Mouse (Mus musculus) heart, embryonic 13.5 days (tissue): ENCODE measurements around the gene Col4a1. TPM values are rescaled to one million over a fixed set of nuclear protein-coding genes. Genes with fewer than 3 reads are reported as not detected.

Source experiments
- ATAC-seq: fragments of 200-750 bp; cut with Nextera tagmentation; 2 replicates; pipeline ENCODE4 v1.8.0; 2017; ENCODE audit warnings: moderate TSS enrichment; ENCODE audit not compliant: insufficient number of reproducible peaks, low FRiP score, low TSS enrichment; ENCODE audit errors: extremely low read depth
- H3K27ac ChIP-seq: fragments of 300-500 bp; sonication (generic); replicated peaks from 2 replicates; pipeline ENCODE4 v1.5.1; 2015; ENCODE audit warnings: moderate library complexity, mild to moderate bottlenecking, inconsistent platforms
- H3K27me3 ChIP-seq: fragments of 300-500 bp; sonication (generic); replicated peaks from 2 replicates; pipeline ENCODE4 v1.6.1; 2015; ENCODE audit warnings: mild to moderate bottlenecking, inconsistent platforms
- H3K36me3 ChIP-seq: fragments of 300-500 bp; sonication (generic); 2 replicates; pipeline ENCODE4 v1.6.1; 2015; ENCODE audit warnings: mild to moderate bottlenecking, inconsistent platforms
- H3K4me1 ChIP-seq: fragments of 300-500 bp; sonication (generic); 2 replicates; pipeline ENCODE4 v1.6.1; 2015; ENCODE audit warnings: inconsistent platforms
- H3K4me2 ChIP-seq: fragments of 300-500 bp; sonication (generic); 2 replicates; pipeline ENCODE4 v1.6.1; 2015; ENCODE audit warnings: inconsistent platforms, mild to moderate bottlenecking, moderate library complexity
- H3K4me3 ChIP-seq: fragments of 300-500 bp; sonication (generic); 2 replicates; pipeline ENCODE4 v1.5.1; 2015; ENCODE audit warnings: moderate library complexity, mild to moderate bottlenecking, inconsistent platforms
- H3K9ac ChIP-seq: fragments of 300-500 bp; sonication (generic); 2 replicates; pipeline ENCODE4 v1.6.1; 2015; ENCODE audit warnings: inconsistent platforms, mild to moderate bottlenecking, moderate library complexity
- H3K9me3 ChIP-seq: fragments of 300-500 bp; sonication (generic); 2 replicates; pipeline ENCODE4 v1.6.1; 2016; ENCODE audit warnings: inconsistent platforms
- WGBS: fragments of 180-500 bp; shearing (Covaris S2); methylation state at CpG from one replicate; pipeline ENCODE4 v1.1.7; 2015; ENCODE audit warnings: mixed read lengths; 5-methylcytosine and 5-hydroxymethylcytosine counted together
- polyA plus RNA-seq: library from polyadenylated mRNA; unstranded; fragments of >200 nt; fragmentation: Nextera tagmentation; extraction: Ambion mirVana; gene quantifications from 2 replicates; pipeline ENCODE4 v1.2.1, GENCODE M21; 2015

The Col4a1 gene
- polyA plus RNA-seq, 1 experiment from 2014 or later, result 164 TPM

GRCm38 (mm10) chr8:11313176-11314111 lies 818 bp upstream of the Col4a1 start:
- Histone ChIP-seq H3K27ac (peak overlapping the region; percentile 91), H3K4me2 (peak overlapping the region; percentile 91), H3K4me3 (peak overlapping the region; percentile 84), H3K36me3 (peaks cover 17% of the 10 kb centered on the region), H3K27me3 (no peaks in the 10 kb centered on the region), H3K9ac (peak overlapping the region; percentile 98), H3K9me3 (no peaks in the 10 kb centered on the region), H3K4me1 (peaks cover 75% of the 10 kb centered on the region)
- no peak for ATAC-seq
- 4% methylated on average over 45 of the region's 45 CpGs for WGBS

DNA sequence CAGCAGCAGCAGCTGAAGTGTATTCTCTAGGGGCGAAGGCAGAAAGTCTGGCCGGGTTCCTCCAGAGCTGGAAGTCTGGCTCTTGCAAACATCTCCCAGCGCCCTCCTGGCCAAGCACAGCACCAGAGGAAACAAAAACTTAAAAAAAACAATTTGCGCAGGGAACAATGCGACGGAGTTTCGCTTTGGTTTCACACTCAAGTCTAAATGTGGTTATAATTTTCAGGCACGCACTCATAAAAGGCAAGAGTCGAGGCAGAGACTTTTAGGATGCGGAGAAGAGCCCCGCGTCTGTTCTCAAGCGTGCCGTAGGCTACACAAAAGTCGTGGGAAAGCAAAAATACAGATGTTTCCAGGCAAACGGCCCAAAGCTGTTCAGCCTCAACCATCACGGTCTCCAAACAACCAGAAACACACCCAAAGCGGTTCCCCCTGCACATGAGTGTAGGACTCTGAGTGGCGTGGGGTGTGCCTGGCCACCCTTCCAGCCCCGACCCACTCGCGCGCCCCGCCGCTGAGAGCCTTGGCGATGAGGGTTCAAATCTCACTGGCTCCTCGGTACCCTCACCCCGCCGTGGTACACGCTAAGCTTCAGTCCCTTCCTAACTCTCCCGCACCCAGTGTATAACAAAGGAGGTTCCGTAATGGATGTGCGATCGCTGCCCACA lies 811 bp downstream of the Col4a1 start:
- Histone ChIP-seq H3K27me3 (no peaks in the 10 kb centered on the region), H3K36me3 (peaks cover 24% of the 10 kb centered on the region), H3K4me1 (peaks cover 76% of the 10 kb centered on the region), H3K27ac (peak overlapping the region; percentile 91), H3K9me3 (no peaks in the 10 kb centered on the region), H3K9ac (peak overlapping the region; percentile 98), H3K4me2 (peak overlapping the region; percentile 91), H3K4me3 (peak overlapping the region; percentile 84)
- 1% methylated on average over 34 of the region's 34 CpGs for WGBS
- ATAC-seq, result no peak

- peak overlapping the region; percentile 84 for H3K4me3 ChIP-seq
- ATAC-seq, result no peak
- H3K36me3 ChIP-seq, result peaks cover 22% of the 10 kb centered on the region
- H3K4me1 ChIP-seq, result peaks cover 62% of the 10 kb centered on the region
- H3K27me3 ChIP-seq, result no peaks in the 10 kb centered on the region
- peak overlapping the region; percentile 98 for H3K9ac ChIP-seq
- 55% methylated on average over 2 of the region's 2 CpGs for WGBS
- no peaks in the 10 kb centered on the region for H3K9me3 ChIP-seq
- H3K4me2 ChIP-seq, result peak overlapping the region; percentile 91
- H3K27ac ChIP-seq, result peak overlapping the region; percentile 22; the same call in 1 of the 2 replicates
Observed at GRCm38 (mm10) chr8:11310049-11310448, 2.6 kb downstream of the Col4a1 start.

DNA sequence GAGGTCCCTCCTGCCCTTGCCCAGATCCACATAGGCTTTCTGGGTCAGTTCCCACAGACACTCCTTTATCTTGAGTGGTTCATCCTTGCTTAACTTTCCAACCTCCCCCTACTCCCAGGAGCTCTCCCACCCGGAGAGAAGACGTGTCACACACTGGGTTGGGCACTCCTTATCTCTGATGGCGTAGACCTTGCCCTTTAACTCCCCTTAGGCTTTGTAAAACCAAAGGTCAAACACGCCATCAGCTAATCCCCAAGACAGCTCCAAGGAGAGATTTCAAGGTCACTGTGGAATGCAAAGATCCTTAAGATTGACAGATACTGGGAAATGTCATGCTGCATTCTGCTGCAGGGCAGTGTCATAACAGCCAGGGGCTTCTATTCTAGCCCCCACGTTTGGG lies 3.4 kb downstream of the Col4a1 start:
- peak overlapping the region; percentile 22 for H3K27ac ChIP-seq
- no peak for ATAC-seq
- no peaks in the 10 kb centered on the region for H3K27me3 ChIP-seq
- H3K9me3 ChIP-seq, result no peaks in the 10 kb centered on the region
- peak overlapping the region; percentile 98 for H3K9ac ChIP-seq
- peak overlapping the region; percentile 91 for H3K4me2 ChIP-seq
- H3K4me1 ChIP-seq, result peaks cover 63% of the 10 kb centered on the region
- peaks cover 22% of the 10 kb centered on the region for H3K36me3 ChIP-seq
- H3K4me3 ChIP-seq, result peak overlapping the region; percentile 84
- 26% methylated on average over 5 of the region's 5 CpGs for WGBS

GRCm38 (mm10) chr8:11308570-11308998 lies 4.0 kb downstream of the Col4a1 start:
- no peaks in the 10 kb centered on the region for H3K9me3 ChIP-seq
- H3K27me3 ChIP-seq, result no peaks in the 10 kb centered on the region
- H3K4me2 ChIP-seq, result peak overlapping the region; percentile 91
- H3K4me1 ChIP-seq, result peaks cover 56% of the 10 kb centered on the region
- WGBS, result 57% methylated on average over 7 of the region's 7 CpGs
- H3K27ac ChIP-seq, result peak overlapping the region; percentile 22; the same call in 1 of the 2 replicates
- H3K9ac ChIP-seq, result peak overlapping the region; percentile 28; the same call in 1 of the 2 replicates
- H3K36me3 ChIP-seq, result peaks cover 22% of the 10 kb centered on the region
- no peak for ATAC-seq
- peak overlapping the region; percentile 84; the same call in 1 of the 2 replicates for H3K4me3 ChIP-seq

DNA sequence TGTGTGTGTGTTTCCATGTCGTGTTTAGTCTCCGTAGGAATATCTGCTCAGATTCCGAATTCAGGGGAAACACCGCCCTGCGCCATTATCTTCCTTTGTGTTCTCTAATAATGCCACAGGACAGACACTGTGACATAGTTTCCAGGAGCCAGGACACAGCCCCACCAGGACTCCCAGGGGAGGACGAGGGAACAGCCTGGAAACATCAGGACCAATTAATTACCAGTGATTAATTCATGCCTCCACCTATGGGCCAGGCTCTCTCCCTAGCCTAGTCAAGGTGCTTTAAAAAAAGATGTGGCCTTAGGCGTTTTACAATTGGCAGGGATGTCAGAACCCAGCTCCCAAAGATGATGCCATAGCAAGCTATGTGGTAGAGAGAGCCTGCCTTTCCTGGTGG lies 5.2 kb downstream of the Col4a1 start:
- Histone ChIP-seq H3K9me3 (no peaks in the 10 kb centered on the region), H3K9ac (no peak overlapping the region), H3K27me3 (no peaks in the 10 kb centered on the region), H3K4me3 (no peak overlapping the region), H3K36me3 (peaks cover 22% of the 10 kb centered on the region), H3K27ac (no peak overlapping the region), H3K4me2 (no peak overlapping the region), H3K4me1 (peaks cover 52% of the 10 kb centered on the region)
- no peak for ATAC-seq
- WGBS, result 64% methylated on average over 7 of the region's 7 CpGs

GRCm38 (mm10) chr8:11305539-11305938 lies 7.1 kb downstream of the Col4a1 start:
- peaks cover 47% of the 10 kb centered on the region for H3K4me1 ChIP-seq
- H3K27me3 ChIP-seq, result no peaks in the 10 kb centered on the region
- WGBS, result 69% methylated on average over 1 of the region's 1 CpGs

GRCm38 (mm10) chr8:11304027-11304601 lies 8.5 kb downstream of the Col4a1 start:
- H3K9ac ChIP-seq, result no peak overlapping the region
- ATAC-seq, result no peak
- H3K4me3 ChIP-seq, result no peak overlapping the region
- no peak overlapping the region for H3K4me2 ChIP-seq
- H3K27me3 ChIP-seq, result no peaks in the 10 kb centered on the region
- no peak overlapping the region for H3K27ac ChIP-seq
- peaks cover 29% of the 10 kb centered on the region for H3K36me3 ChIP-seq
- H3K4me1 ChIP-seq, result peaks cover 47% of the 10 kb centered on the region
- WGBS, result 74% methylated on average over 6 of the region's 6 CpGs
- no peaks in the 10 kb centered on the region for H3K9me3 ChIP-seq

More at GRCm38 (mm10) chr8:11305539-11305938, 7.1 kb downstream of the Col4a1 start:
- Histone ChIP-seq H3K9me3 (no peaks in the 10 kb centered on the region), H3K9ac (no peak overlapping the region), H3K4me3 (no peak overlapping the region), H3K27ac (no peak overlapping the region), H3K36me3 (peaks cover 26% of the 10 kb centered on the region), H3K4me2 (no peak overlapping the region)
- no peak for ATAC-seq

DNA sequence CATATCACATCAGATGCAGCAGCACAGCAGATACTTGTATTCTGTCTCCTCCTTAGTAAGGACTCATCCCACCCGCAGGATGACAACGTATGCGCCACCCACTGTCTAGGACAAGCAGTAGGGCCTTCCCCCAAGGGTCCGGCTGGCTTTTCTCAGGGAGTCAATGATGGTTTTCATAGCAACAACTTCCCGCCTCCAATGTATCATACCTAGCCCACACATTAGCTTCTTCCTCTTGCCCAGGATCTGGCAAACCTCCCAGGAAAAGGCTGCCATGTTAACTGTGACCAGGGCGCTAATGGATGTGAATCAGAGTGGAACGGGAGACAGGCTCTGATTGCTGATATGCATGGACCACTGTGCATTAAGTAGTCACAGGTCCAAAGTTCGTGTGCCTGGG lies 12.2 kb downstream of the Col4a1 start:
- H3K4me3 ChIP-seq, result no peak overlapping the region
- 69% methylated on average over 8 of the region's 8 CpGs for WGBS
- no peak overlapping the region for H3K27ac ChIP-seq
- H3K27me3 ChIP-seq, result no peaks in the 10 kb centered on the region
- no peak overlapping the region for H3K9ac ChIP-seq
- H3K4me1 ChIP-seq, result peaks cover 65% of the 10 kb centered on the region
- no peak overlapping the region for H3K4me2 ChIP-seq
- H3K36me3 ChIP-seq, result peaks cover 7% of the 10 kb centered on the region; the same call in 1 of the 2 replicates
- H3K9me3 ChIP-seq, result no peaks in the 10 kb centered on the region
- no peak for ATAC-seq

DNA sequence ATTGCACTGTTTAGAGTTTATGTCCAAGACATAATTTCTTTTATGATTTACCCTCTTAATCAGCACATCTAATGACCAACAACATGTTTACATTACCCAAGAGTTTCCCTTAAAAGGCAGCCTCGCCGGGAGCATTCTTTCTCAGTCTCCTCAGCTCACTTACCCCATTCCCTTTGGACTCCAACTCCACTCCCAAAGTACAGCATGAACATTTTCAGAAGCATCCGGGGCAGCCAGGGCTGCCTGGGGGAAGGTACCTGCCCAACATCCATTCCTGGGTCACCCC lies 13.4 kb downstream of the Col4a1 start:
- H3K27me3 ChIP-seq, result no peaks in the 10 kb centered on the region
- peaks cover 7% of the 10 kb centered on the region; the same call in 1 of the 2 replicates for H3K36me3 ChIP-seq
- peak overlapping the region; percentile 64; the same call in 1 of the 2 replicates for H3K27ac ChIP-seq
- no peak overlapping the region for H3K9ac ChIP-seq
- H3K4me3 ChIP-seq, result no peak overlapping the region
- H3K4me2 ChIP-seq, result no peak overlapping the region
- H3K4me1 ChIP-seq, result peaks cover 61% of the 10 kb centered on the region
- 73% methylated on average over 3 of the region's 3 CpGs for WGBS
- ATAC-seq, result no peak
- no peaks in the 10 kb centered on the region for H3K9me3 ChIP-seq
